Mouse (Mus musculus) C2C12 (cell line): ENCODE measurements around the gene Arf5. TPM values are rescaled to one million over a fixed set of nuclear protein-coding genes. Genes with fewer than 3 reads are reported as not detected.

Experiments used
- H3K27me3 ChIP-seq: one replicate; pipeline ENCODE4 v1.6.1; 2011; ENCODE audit not compliant: control insufficient read depth, insufficient read depth, insufficient read length
- H3K36me3 ChIP-seq: one replicate; pipeline ENCODE4 v1.6.1; 2011; ENCODE audit not compliant: control insufficient read depth, insufficient read depth
- H3K4me3 ChIP-seq: one replicate; pipeline ENCODE4 v1.5.1; 2011; ENCODE audit warnings: mild to moderate bottlenecking, control low read depth; ENCODE audit not compliant: poor library complexity, insufficient read depth, severe bottlenecking
- H3K79me2 ChIP-seq: one replicate; pipeline ENCODE4 v1.6.1; 2011; ENCODE audit not compliant: control insufficient read depth, insufficient read depth
- H3K79me3 ChIP-seq: one replicate; pipeline ENCODE4 v1.6.1; 2011; ENCODE audit warnings: low read depth, control low read depth
- H3ac ChIP-seq: one replicate; pipeline ENCODE3; 2011; ENCODE audit warnings: low read depth; ENCODE audit not compliant: control insufficient read depth, insufficient read length
- CEBPB ChIP-seq: IDR thresholded peaks from one replicate; pipeline ENCODE4 v1.6.1; 2011; ENCODE audit warnings: low read depth, mild to moderate bottlenecking, control low read depth, moderate library complexity
- CTCF ChIP-seq: IDR thresholded peaks from one replicate; pipeline ENCODE4 v1.5.1; 2011; ENCODE audit not compliant: control insufficient read depth, insufficient read depth, insufficient read length
- FOSL1 ChIP-seq: IDR thresholded peaks from one replicate; pipeline ENCODE4 v1.8.0; 2011; ENCODE audit warnings: mild to moderate bottlenecking, low read length; ENCODE audit not compliant: poor library complexity, insufficient read depth, severe bottlenecking
- MAX ChIP-seq: IDR thresholded peaks from one replicate; pipeline ENCODE4 v1.6.1; 2011; ENCODE audit warnings: mild to moderate bottlenecking, control low read depth
- MYOD1 ChIP-seq: IDR thresholded peaks from one replicate; pipeline ENCODE4 v1.6.1; 2011; ENCODE audit warnings: low read depth; ENCODE audit not compliant: control insufficient read depth, insufficient read length
- MYOG ChIP-seq: IDR thresholded peaks from one replicate; pipeline ENCODE4 v1.6.1; 2011; ENCODE audit not compliant: control insufficient read depth, insufficient read length; ENCODE audit errors: extremely low read depth
- USF1 ChIP-seq: IDR thresholded peaks from one replicate; pipeline ENCODE4 v1.6.1; 2011; ENCODE audit warnings: low read depth, mild to moderate bottlenecking, control low read depth, moderate library complexity
- polyA plus RNA-seq: library from polyadenylated mRNA; unstranded; fragments of >200 nt; fragmentation: generic; extraction: Trizol; gene quantifications from one replicate; pipeline ENCODE4 v1.2.1, GENCODE M21; 2012; ENCODE audit warnings: missing spikeins

The Arf5 gene
- polyA plus RNA-seq, 1 experiment = 203 TPM

GRCm38 (mm10) chr6:28397681-28398203, 25.6 kb upstream of the Arf5 start, which contains the start of gene Zfp800:
Gene Zfp800 (minus strand): TSS chr6:28398005.
- H3K79me3 ChIP-seq = no peaks in the 10 kb centered on the region
- no peak within 1 kb of the TSS for H3K4me3 ChIP-seq
- H3K27me3 ChIP-seq = peaks cover 9% of the 10 kb centered on the region
- no peaks in the 10 kb centered on the region for H3K36me3 ChIP-seq
- H3ac ChIP-seq = no peak within 1 kb of the TSS
- H3K79me2 ChIP-seq = no peaks in the 10 kb centered on the region
- TF ChIP-seq MAX (no peak), USF1 (no peak)

GRCm38 (mm10) chr6:28398726-28399125, 24.6 kb upstream of the Arf5 start:
- no peak overlapping the region for H3ac ChIP-seq
- no peaks in the 10 kb centered on the region for H3K79me3 ChIP-seq
- TF ChIP-seq MYOG = no peak
- no peak for TF ChIP-seq FOSL1
- no peak for TF ChIP-seq USF1
- TF ChIP-seq CEBPB = no peak
- TF ChIP-seq CTCF = no peak
- no peak for TF ChIP-seq MAX
- no peak for TF ChIP-seq MYOD1
- H3K4me3 ChIP-seq = no peak overlapping the region
- H3K79me2 ChIP-seq = no peaks in the 10 kb centered on the region
- H3K27me3 ChIP-seq = peaks cover 9% of the 10 kb centered on the region
- H3K36me3 ChIP-seq = no peaks in the 10 kb centered on the region

- peaks cover 9% of the 10 kb centered on the region for H3K27me3 ChIP-seq
- H3K79me2 ChIP-seq = no peaks in the 10 kb centered on the region
- H3K4me3 ChIP-seq = no peak overlapping the region
- no peak for TF ChIP-seq MYOG
- no peak for TF ChIP-seq FOSL1
- TF ChIP-seq MYOD1 = no peak
- H3K36me3 ChIP-seq = no peaks in the 10 kb centered on the region
- no peaks in the 10 kb centered on the region for H3K79me3 ChIP-seq
- no peak overlapping the region for H3ac ChIP-seq
Observed at GRCm38 (mm10) chr6:28399791-28400190, 23.6 kb upstream of the Arf5 start.

- Histone ChIP-seq H3K4me3 (no peak overlapping the region), H3K79me2 (no peaks in the 10 kb centered on the region), H3ac (no peak overlapping the region), H3K36me3 (no peaks in the 10 kb centered on the region), H3K27me3 (no peaks in the 10 kb centered on the region), H3K79me3 (no peaks in the 10 kb centered on the region)
- TF ChIP-seq FOSL1 (no peak), CTCF (no peak), MYOG (no peak)
Observed at GRCm38 (mm10) chr6:28410053-28410452, 13.3 kb upstream of the Arf5 start.

GRCm38 (mm10) chr6:28411236-28411635, 12.1 kb upstream of the Arf5 start:
- no peak overlapping the region for H3K4me3 ChIP-seq
- no peaks in the 10 kb centered on the region for H3K79me2 ChIP-seq
- no peaks in the 10 kb centered on the region for H3K36me3 ChIP-seq
- H3K27me3 ChIP-seq = no peaks in the 10 kb centered on the region
- no peak overlapping the region for H3ac ChIP-seq
- H3K79me3 ChIP-seq = no peaks in the 10 kb centered on the region
- TF ChIP-seq CEBPB = no peak
- TF ChIP-seq MAX = no peak
- no peak for TF ChIP-seq MYOD1
- TF ChIP-seq MYOG = no peak
- TF ChIP-seq FOSL1 = no peak
- TF ChIP-seq CTCF = no peak
- no peak for TF ChIP-seq USF1

GRCm38 (mm10) chr6:28416981-28417380, 6.4 kb upstream of the Arf5 start:
- Histone ChIP-seq H3K79me3 (peaks cover 7% of the 10 kb centered on the region), H3K36me3 (peaks cover 9% of the 10 kb centered on the region), H3K4me3 (no peak overlapping the region), H3K27me3 (no peaks in the 10 kb centered on the region), H3ac (no peak overlapping the region), H3K79me2 (peaks cover 17% of the 10 kb centered on the region)
- TF ChIP-seq CTCF (no peak), MYOG (no peak), USF1 (no peak), FOSL1 (no peak), MAX (no peak), CEBPB (no peak), MYOD1 (no peak)
